Mouse (Mus musculus): ENCODE results near the gene Atp5s.

Gene Atp5s

DNA sequence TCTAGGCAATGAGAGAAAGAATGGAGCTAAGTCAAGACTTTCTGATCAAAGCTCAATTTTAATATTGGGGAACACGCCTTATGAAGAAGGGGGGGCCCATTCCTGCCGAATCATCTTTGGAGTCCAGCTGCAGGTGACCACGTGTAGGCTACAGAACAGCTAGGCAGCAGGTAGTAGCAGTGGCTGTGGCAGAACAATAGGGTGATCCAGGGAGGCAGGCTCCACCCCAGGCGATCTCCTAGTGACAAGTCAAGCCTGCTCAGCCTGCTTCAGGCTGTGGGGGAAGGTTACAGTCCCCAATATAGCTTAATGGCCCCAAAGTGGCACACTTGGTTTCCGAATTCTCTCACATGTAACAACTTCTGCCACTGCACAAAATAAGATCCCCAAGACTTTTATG, 7.5 kb downstream of the Atp5s start:
- no peak for DNase-seq (ENCODE audit: low spot score)

- DNase-seq (ENCODE audit: low spot score): peak; percentile 53
Observed at GRCm38 (mm10) chr12:69733518-69733917, 8.8 kb downstream of the Atp5s start.

DNA sequence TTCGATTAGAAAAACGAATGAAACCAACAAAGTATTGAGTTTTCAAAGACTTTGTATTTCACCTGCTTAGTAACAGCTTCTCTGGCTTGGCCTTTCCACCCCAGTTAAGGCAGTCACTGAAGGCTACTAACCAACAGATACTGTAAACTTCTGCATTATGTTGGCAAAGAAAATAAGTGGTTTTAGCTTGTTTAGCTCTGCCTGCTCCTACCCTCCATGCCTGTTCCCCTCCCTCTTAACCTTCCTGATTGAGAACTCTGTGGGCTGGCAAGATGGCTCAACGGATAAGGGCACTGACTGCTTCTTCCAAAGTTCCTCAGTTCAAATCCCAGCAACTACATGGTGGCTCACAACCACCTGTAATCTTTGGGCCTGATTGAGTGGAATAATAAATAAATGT, 9.2 kb downstream of the Atp5s start:
- DNase-seq (ENCODE audit: low spot score): peak; percentile 19

GRCm38 (mm10) chr12:69741965-69742364, 17.2 kb downstream of the Atp5s start:
- no peak for DNase-seq (ENCODE audit: low spot score)

DNA sequence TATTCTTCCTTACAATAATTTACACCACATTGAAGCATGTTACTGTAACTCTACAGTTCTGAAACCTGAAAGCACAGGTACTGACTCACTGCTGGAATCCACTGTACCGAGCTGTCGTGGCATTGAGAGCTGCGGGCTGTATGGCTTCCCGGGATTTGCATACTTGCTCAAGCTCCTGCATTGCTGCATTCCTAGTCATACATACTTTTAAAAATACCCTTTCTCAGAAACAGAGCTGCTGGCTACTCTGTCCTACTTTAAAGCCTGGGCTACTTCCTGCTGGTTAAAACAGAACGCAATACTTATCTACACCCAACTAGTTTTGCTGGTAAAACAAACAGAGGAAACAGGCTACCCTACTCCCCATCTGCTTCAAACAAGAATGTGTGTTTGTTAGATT, 19.4 kb downstream of the Atp5s start:
- DNase-seq (ENCODE audit: low spot score): no peak

- DNase-seq (ENCODE audit: low spot score): no peak
Observed at GRCm38 (mm10) chr12:69751864-69752341, 27.2 kb downstream of the Atp5s start.

DNA sequence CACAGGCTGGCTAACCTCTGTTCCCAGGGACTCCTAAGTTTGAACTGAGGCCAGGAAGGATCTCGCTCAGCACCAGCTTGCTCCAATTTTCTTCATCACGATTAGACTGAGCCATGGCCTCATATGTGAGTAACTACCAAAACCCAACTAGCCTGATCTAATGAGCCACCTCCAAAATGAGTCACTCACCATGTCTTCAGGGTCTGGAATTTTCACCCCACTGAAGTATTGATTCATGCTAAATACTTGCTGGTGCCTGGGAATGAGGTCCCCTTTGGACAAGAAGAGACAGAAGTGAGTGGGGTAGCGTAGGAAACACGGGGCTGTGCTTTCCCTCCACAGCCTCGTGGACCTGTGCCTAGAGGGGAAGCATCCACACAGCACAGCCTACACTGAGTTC, 29.2 kb downstream of the Atp5s start:
- no peak for DNase-seq (ENCODE audit: low spot score)

- DNase-seq (ENCODE audit: low spot score): no peak
Observed at GRCm38 (mm10) chr12:69756015-69756414, 31.3 kb downstream of the Atp5s start.

DNA sequence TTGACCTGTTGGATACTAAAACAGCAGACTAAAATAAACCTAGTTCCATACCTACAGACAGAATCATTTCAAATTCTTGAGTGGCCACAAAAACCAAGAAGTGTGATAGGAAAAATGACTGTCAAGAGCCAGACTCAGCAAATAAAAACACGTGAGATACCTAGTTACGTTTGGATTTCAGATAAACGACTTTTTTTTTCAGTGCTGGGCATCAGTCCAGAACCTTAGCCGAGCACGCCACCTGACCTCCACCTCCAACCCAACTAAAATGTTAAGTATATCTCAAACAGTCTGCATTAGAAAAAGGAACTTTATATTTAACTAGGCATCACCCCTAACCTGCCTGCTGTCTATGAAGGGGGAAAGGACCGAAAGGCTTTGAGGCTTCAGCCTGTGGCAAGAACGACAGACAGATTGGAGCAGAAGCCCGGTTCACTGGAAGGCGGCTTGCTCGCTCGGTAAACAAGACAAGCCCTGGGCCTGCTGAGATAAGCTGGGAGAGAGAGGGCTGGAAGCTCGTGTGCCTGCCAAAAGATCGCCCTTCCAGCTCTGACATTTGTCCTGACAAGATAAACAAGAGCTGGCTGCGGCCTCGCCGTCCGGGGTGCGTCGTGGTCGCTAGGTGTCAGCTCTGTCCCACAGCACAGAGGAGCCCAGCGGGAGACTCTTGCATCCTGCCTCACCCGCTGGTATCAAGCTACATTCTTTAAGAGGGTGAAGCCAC, 32.8 kb downstream of the Atp5s start:
- peak; percentile 95 for DNase-seq (ENCODE audit: low spot score)

DNA sequence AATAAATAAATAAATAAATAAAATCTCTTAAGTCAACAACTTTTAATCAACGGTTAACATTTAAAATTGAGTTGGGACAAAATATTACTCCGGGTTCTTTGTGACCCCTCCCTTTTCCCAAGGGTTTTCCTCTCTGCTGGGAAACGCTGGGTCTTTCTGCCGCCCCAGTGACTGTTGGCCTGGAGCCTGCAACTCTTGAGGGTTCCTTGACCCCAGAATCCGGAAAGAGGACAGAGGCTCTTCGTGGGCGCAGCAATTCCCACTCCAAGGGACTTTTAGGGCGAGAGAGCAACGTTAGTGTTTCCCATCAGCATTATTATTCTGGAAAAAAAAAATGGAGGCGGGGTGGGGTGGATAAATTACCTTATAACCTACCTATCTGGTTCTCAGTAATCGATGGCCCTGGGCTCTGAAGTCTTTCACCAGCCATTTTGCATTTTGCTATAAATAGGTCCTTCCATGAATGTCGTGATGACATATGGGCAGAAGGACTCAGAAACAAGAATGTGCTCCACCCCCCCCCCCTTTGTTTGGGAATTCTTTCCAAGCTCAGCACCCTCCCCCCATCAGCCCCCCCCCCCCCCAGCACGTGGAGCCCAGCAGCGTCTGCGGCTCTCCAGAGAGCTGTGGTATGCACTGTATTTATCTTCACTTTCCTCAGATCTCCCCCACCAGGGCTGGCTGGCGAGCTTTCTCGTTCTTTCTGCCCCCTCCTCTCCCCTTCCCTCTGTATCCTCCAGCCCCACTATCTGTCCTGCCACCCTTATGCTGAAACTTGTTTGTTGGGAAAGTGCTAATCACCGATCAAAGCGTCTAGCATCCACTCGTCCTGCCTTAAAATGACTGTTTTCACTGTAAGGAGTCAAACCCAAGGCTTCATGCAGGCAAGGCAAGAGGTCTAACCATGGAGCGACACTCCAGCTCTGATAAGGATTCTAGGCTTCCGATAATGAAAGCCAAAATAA, 33.8 kb downstream of the Atp5s start:
- DNase-seq (ENCODE audit: low spot score): peak; percentile 66

- peak; percentile 89 for DNase-seq (ENCODE audit: low spot score)
Observed at GRCm38 (mm10) chr12:69759267-69759885, 34.6 kb downstream of the Atp5s start.

- DNase-seq (ENCODE audit: low spot score): peak; percentile 44
Observed at GRCm38 (mm10) chr12:69760014-69760413, 35.3 kb downstream of the Atp5s start.

- DNase-seq (ENCODE audit: low spot score): no peak
Observed at GRCm38 (mm10) chr12:69760743-69761406, 36.1 kb downstream of the Atp5s start.

- DNase-seq (ENCODE audit: low spot score): no peak
Observed at GRCm38 (mm10) chr12:69761603-69762002, 36.9 kb downstream of the Atp5s start.

DNA sequence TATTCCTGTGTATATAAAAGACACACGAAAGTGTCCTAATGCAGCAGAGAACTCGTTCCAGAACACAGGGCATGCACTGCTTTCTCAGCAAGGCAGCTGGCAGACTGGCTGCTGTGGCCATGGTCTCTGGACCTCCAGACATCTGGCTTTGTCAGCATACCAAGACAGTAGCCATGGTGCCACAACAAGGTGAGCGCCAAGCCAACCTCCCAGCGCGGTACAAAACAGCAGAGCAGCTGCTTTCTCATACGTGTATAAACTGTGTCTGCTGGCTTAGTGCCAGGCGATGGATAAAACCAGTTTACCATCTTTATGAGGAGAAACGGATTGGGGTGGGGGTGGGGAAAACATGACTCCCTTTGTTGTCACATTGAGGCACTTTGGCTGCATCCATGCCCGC, 40.8 kb downstream of the Atp5s start:
- no peak for DNase-seq (ENCODE audit: low spot score)

DNA sequence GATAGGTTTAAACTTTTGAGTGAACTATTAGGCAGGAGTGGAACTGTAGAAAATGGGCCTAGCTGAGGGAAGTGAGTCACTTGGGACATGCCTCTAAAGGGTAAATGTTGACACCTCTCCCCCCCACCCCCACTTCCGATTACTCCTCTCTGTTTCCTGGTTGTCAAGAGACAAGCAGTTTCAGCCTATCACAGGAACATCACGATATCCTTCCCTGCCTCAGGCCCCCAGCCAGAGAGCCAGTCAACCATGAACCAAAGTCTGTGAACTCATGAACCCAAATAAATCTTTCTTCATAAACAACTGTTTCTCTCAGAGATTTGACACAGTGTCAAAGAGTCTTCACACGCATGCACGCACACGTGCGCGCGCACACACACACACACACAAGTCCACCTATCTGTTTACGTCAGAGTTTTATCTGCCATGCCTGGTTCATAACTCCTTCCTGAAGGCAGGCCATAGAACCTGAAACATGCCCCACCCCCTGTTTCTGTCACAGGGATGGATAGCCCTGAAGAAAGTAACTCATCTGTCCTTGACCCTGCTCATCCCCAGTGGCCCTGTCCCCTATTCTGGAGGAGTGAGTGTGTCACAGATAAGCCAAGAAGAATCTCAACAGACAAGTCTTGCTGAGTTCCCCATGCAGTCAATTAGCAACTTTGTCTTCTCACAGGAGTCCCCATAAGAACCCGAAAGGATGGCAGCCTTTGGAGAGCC, 41.6 kb downstream of the Atp5s start:
- no peak for DNase-seq (ENCODE audit: low spot score)

DNA sequence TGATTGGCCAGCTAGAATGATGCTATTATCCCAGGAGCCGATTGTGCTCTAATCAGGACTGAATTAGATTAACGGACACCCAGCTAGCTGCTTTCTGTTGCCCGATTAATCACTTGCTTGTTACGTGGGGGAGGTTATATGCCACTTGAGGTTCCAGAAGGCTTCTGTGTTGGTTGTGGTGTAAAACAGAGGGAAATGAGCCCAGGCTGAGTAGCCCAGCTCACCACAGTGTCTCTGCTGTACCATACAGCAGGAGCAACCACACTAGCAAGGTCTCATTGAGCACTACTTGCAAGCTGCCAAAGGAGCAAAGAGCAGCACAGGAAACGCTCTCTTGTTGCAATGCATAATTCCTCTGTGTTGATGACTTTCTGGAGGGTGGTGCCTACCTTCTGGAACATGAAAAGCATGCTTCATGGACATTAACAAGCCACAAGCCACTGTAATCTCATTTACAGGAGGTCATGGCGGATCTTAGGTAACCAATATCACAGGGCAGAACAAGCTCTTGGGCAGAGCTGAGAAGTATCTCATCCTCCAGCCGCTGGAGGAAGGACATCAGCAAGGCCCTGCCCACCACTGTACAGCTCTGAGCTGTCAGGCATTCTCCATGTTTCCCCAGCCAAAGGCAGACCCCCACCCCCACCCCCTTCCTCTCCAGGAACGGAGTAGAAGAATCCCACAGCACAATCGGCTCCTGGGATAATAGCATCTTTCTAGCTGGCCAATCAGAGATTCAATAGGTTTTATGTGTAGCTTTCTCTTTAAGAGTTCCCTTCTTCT, 42.9 kb downstream of the Atp5s start:
- DNase-seq (ENCODE audit: low spot score): no peak

GRCm38 (mm10) chr12:69768841-69769240, 44.1 kb downstream of the Atp5s start:
- DNase-seq (ENCODE audit: low spot score): no peak

DNA sequence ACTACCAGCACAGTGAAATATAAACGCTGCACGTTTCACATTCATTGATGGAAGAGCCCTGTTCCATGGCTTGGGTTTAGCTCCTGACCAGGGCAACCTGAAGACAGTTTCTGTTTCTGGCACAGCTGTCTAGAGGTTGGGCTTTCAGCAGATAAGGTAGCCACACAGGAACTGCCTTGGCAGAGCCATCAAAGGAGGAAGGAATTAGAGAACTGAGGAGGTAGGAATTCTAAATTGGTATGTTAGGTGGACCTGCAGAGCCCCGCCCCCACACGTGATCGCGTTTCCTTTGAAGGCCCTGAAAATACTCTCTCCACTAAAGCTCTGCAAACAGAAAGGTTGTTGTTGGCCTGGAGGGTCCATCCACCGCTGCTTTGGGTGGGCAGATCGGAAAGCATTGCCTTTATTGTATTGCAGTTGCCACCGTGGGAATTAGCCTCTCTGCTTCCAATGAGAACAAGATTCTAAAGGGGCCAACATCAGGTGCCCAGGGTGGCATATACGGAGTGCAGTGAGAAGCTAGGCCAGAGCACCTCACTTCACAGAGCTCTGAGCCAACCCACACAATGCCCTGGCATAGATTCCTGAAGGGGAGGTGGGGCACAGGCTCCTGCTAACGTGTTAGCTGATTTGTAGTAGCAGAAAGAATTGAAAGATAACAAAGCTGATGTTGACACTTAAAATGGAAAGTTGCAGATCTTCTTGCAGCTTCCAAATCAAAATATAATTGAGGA, 52.0 kb downstream of the Atp5s start:
- no peak for DNase-seq (ENCODE audit: low spot score)

- DNase-seq (ENCODE audit: low spot score): no peak
Observed at GRCm38 (mm10) chr12:69777341-69777730, 52.6 kb downstream of the Atp5s start.
